Mouse (Mus musculus): Measurements from ENCODE around the gene Btbd35f24. TPM values are rescaled to one million over a fixed set of nuclear protein-coding genes. Genes with fewer than 3 reads are reported as not detected.
"Not testable (repeated sequence)": the region's sequence is repeated elsewhere in the genome, so short reads cannot be mapped to it uniquely, and the experiment has no call there.

Gene Btbd35f24
- total RNA-seq (2021): not detected
- long read RNA-seq, experiment 1: 0 reads
- long read RNA-seq, experiment 2: 0 reads

DNA sequence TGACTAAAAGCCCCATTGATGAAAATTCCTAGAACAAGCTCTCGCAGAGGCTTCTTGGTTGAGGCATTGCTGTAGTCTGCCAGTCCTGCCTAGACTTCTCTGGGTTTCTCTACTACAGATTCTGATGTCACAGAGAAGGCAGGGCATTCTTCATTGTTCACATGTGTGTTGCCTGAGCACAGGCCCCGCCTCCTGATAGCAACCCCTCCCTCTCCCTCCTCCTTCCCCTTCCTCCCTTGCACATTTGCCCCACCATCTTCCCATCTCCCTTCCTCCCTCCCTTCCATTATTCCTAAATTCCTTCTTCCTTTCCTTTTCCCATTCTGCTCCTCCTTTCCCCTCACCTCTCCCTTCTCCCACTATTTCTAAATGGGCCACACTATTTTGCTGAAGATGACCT, at the start of gene Btbd35f24:
Gene Btbd35f24, minus strand, starts transcription at position 101 of the 400 bp plus-strand sequence.
- DNase-seq: not testable (repeated sequence)

Other genes starting within 250 kb of the Btbd35f24 start
- gene Btbd35f23, start 119.0 kb downstream of the Btbd35f24 start, total RNA-seq (2021): not detected
- not detected for gene Btbd35f11, start 247.9 kb upstream of the Btbd35f24 start, total RNA-seq (2021)

Measured in heart, adult 18-20 months (tissue).